Mouse (Mus musculus) CH12.LX (cell line): ENCODE data around the gene Olfr1034. TPM values are rescaled to one million over a fixed set of nuclear protein-coding genes. Genes with fewer than 3 reads are reported as not detected.
"Not testable (repeated sequence)": the region's sequence is repeated elsewhere in the genome, so short reads cannot be mapped to it uniquely, and the experiment has no call there.

Experiments used
- DNase-seq: peaks from one replicate; pipeline ENCODE4 v3.0.0-alpha.2; 2013; ENCODE audit errors: extremely low read depth
- H3K27ac ChIP-seq: 2 replicates; pipeline ENCODE4 v1.5.1; 2012; ENCODE audit warnings: low read depth, mild to moderate bottlenecking, control low read depth, moderate library complexity; ENCODE audit not compliant: insufficient read depth
- H3K27me3 ChIP-seq: replicated peaks from 2 replicates; pipeline ENCODE3; 2012; ENCODE audit warnings: inconsistent platforms
- H3K36me3 ChIP-seq, 2 experiments: replicated peaks in 1 of 2; 2 replicates each; pipeline versions ENCODE3 to v1.6.1; 2012; ENCODE audit warnings: inconsistent platforms in 1 of 2, low read length in 1 of 2, mild to moderate bottlenecking in 1 of 2, mixed read lengths in 1 of 2, moderate library complexity in 1 of 2; ENCODE audit not compliant: control insufficient read depth in 1 of 2, insufficient read depth in 1 of 2
- H3K4me1 ChIP-seq, 2 experiments: 2 replicates each; pipeline ENCODE4 v1.6.1; 2012; ENCODE audit warnings: inconsistent platforms in 1 of 2, moderate library complexity in 1 of 2; ENCODE audit not compliant: insufficient read depth in 2 of 2, control insufficient read depth in 1 of 2
- H3K4me2 ChIP-seq: 2 replicates; pipeline ENCODE4 v1.6.1; 2012; ENCODE audit warnings: low read depth, mild to moderate bottlenecking, control low read depth; ENCODE audit not compliant: poor library complexity, insufficient read depth, severe bottlenecking
- H3K4me3 ChIP-seq, 3 experiments: fragments of 150-350 bp in 1 of 3; sonication (generic) in 1 of 3; replicated peaks in 1 of 3; 2 replicates each; pipeline versions ENCODE3 to v1.5.1; 2011 to 2012; ENCODE audit warnings: low read depth in 2 of 3, low read length in 2 of 3, mild to moderate bottlenecking in 2 of 3, moderate library complexity in 2 of 3, control low read depth in 1 of 3, improper control_type of control experiment in 1 of 3, inconsistent platforms in 1 of 3, mixed read lengths in 1 of 3; ENCODE audit not compliant: poor library complexity in 1 of 3
- H3K79me2 ChIP-seq: replicated peaks from 2 replicates; pipeline ENCODE4 v1.6.1; 2012; ENCODE audit warnings: mild to moderate bottlenecking, moderate library complexity; ENCODE audit not compliant: control insufficient read depth, poor library complexity, insufficient read depth, severe bottlenecking; ENCODE audit errors: extremely low read depth
- H3K9ac ChIP-seq: 2 replicates; pipeline ENCODE4 v1.6.1; 2012; ENCODE audit warnings: low read depth, mild to moderate bottlenecking, control low read depth, moderate library complexity; ENCODE audit not compliant: insufficient read depth
- H3K9me3 ChIP-seq: replicated peaks from 2 replicates; pipeline ENCODE3; 2012; ENCODE audit warnings: low read length, inconsistent platforms, mixed read lengths
- BHLHE40 ChIP-seq: IDR thresholded peaks from 2 replicates; pipeline ENCODE4 v1.6.1; 2011; ENCODE audit warnings: mild to moderate bottlenecking, low read depth, low read length, improper control_type of control experiment
- CHD2 ChIP-seq: IDR thresholded peaks from 2 replicates; pipeline ENCODE4 v1.6.1; 2011; ENCODE audit warnings: low read length, improper control_type of control experiment
- CTCF ChIP-seq, 2 experiments: IDR thresholded peaks in 1 of 2; conservative IDR thresholded peaks in 1 of 2; 2 replicates each; pipeline ENCODE4 v1.5.1; 2011 to 2012; ENCODE audit warnings: low read depth in 2 of 2, low read length in 2 of 2, improper control_type of control experiment in 1 of 2, inconsistent platforms in 1 of 2, mild to moderate bottlenecking in 1 of 2, moderate library complexity in 1 of 2
- E2F4 ChIP-seq: IDR thresholded peaks from 2 replicates; pipeline ENCODE4 v1.6.1; 2011; ENCODE audit warnings: low read depth, low read length, improper control_type of control experiment; ENCODE audit not compliant: insufficient replicate concordance
- ETS1 ChIP-seq: conservative IDR thresholded peaks from 2 replicates; pipeline ENCODE4 v1.6.1; 2012; ENCODE audit warnings: low read depth, mild to moderate bottlenecking, inconsistent platforms, low read length, improper control_type of control experiment, moderate library complexity
- GABPA ChIP-seq: IDR thresholded peaks from 2 replicates; pipeline ENCODE4 v1.6.1; 2012; ENCODE audit warnings: low read depth, low read length, improper control_type of control experiment, inconsistent platforms; ENCODE audit not compliant: insufficient replicate concordance
- HCFC1 ChIP-seq: IDR thresholded peaks from 2 replicates; pipeline ENCODE4 v1.6.1; 2012; ENCODE audit warnings: low read depth, mild to moderate bottlenecking, inconsistent platforms, low read length, improper control_type of control experiment
- KAT2A ChIP-seq: IDR thresholded peaks from 2 replicates; pipeline ENCODE4 v1.6.1; 2012; ENCODE audit warnings: low read length, improper control_type of control experiment, inconsistent platforms; ENCODE audit not compliant: insufficient replicate concordance
- MAFK ChIP-seq: IDR thresholded peaks from 2 replicates; pipeline ENCODE4 v1.6.1; 2011; ENCODE audit warnings: low read length, improper control_type of control experiment; ENCODE audit not compliant: insufficient replicate concordance
- MAX ChIP-seq: IDR thresholded peaks from 2 replicates; pipeline ENCODE4 v1.6.1; 2011; ENCODE audit warnings: low read length, improper control_type of control experiment
- MAZ ChIP-seq: IDR thresholded peaks from 2 replicates; pipeline ENCODE4 v1.6.1; 2012; ENCODE audit warnings: low read depth, mild to moderate bottlenecking, inconsistent platforms, low read length, improper control_type of control experiment, moderate library complexity
- MEF2A ChIP-seq: IDR thresholded peaks from 2 replicates; pipeline ENCODE4 v1.6.1; 2014; ENCODE audit warnings: low read depth, mild to moderate bottlenecking, inconsistent platforms, low read length, improper control_type of control experiment, borderline replicate concordance
- MXI1 ChIP-seq: IDR thresholded peaks from 2 replicates; pipeline ENCODE4 v1.6.1; 2011; ENCODE audit warnings: mild to moderate bottlenecking, low read depth, low read length, improper control_type of control experiment
- NRF1 ChIP-seq: IDR thresholded peaks from 2 replicates; pipeline ENCODE4 v1.6.1; 2014; ENCODE audit warnings: low read depth, mild to moderate bottlenecking, inconsistent platforms, low read length, improper control_type of control experiment, moderate library complexity
- POLR2AphosphoS2 ChIP-seq: IDR thresholded peaks from 2 replicates; pipeline ENCODE4 v1.6.1; 2011; ENCODE audit warnings: low read depth, low read length, improper control_type of control experiment
- RAD21 ChIP-seq: IDR thresholded peaks from 2 replicates; pipeline ENCODE4 v1.6.1; 2011; ENCODE audit warnings: low read depth, mild to moderate bottlenecking, low read length, improper control_type of control experiment, moderate library complexity
- RCOR1 ChIP-seq: conservative IDR thresholded peaks from 2 replicates; pipeline ENCODE4 v1.6.1; 2012; ENCODE audit warnings: low read depth, mild to moderate bottlenecking, inconsistent platforms, low read length, improper control_type of control experiment
- SMC3 ChIP-seq: IDR thresholded peaks from 2 replicates; pipeline ENCODE4 v1.6.1; 2011; ENCODE audit warnings: low read depth, low read length, improper control_type of control experiment
- TBP ChIP-seq: conservative IDR thresholded peaks from 2 replicates; pipeline ENCODE4 v1.6.1; 2011; ENCODE audit warnings: low read depth, low read length, improper control_type of control experiment
- UBTF ChIP-seq: IDR thresholded peaks from 2 replicates; pipeline ENCODE4 v1.6.1; 2012; ENCODE audit warnings: low read depth, mild to moderate bottlenecking, inconsistent platforms, low read length, improper control_type of control experiment, moderate library complexity
- USF2 ChIP-seq: conservative IDR thresholded peaks from 2 replicates; pipeline ENCODE4 v1.6.1; 2011; ENCODE audit warnings: low read depth, low read length, improper control_type of control experiment
- ZC3H11A ChIP-seq: IDR thresholded peaks from 2 replicates; pipeline ENCODE4 v1.6.1; 2012; ENCODE audit warnings: low read depth, mild to moderate bottlenecking, inconsistent platforms, low read length, improper control_type of control experiment
- ZKSCAN1 ChIP-seq: IDR thresholded peaks from 2 replicates; pipeline ENCODE4 v1.6.1; 2012; ENCODE audit warnings: low read depth, inconsistent platforms, low read length, improper control_type of control experiment, borderline replicate concordance
- ZNF384 ChIP-seq: IDR thresholded peaks from 2 replicates; pipeline ENCODE4 v1.6.1; 2012; ENCODE audit warnings: low read depth, low read length, improper control_type of control experiment, inconsistent platforms
- dilution Hi-C: fragments of 300-500 bp; cut with MboI; formaldehyde crosslinking; loops from 2 replicates; pipeline ENCODE4 v1.14.3; 2020; ENCODE audit warnings: low sequenced_read_pairs; ENCODE audit not compliant: extremely low pct_unique_long_range_greater_than_20kb, extremely low pct_ligation_motif_present
- in situ Hi-C: fragments of 300-500 bp; cut with MboI; formaldehyde crosslinking; loops from 3 replicates; pipeline ENCODE4 v1.14.3; 2019; ENCODE audit warnings: low sequenced_read_pairs, low pct_ligation_motif_present, low pct_unique_long_range_greater_than_20kb, mixed read lengths
- polyA plus RNA-seq: library from polyadenylated mRNA; unstranded; fragments of >175 nt; gene quantifications from 2 replicates; pipeline ENCODE4 v1.2.1, GENCODE M21; 2012; ENCODE audit warnings: low read depth; ENCODE audit not compliant: insufficient read length
- total RNA-seq, 2 experiments: library from RNA; depleted of rRNA; stranded (reverse); fragments of 300-350 nt in 1 of 2; fragments of >200 nt in 1 of 2; gene quantifications; 2 replicates each; pipeline ENCODE4 v1.2.3; 2012 to 2014

Olfr1034 gene
- total RNA-seq (2012; rRNA removed) (not detected in 2 replicates), total RNA-seq (2014; rRNA removed) (not detected in 2 replicates), polyA plus RNA-seq (not detected in 2 replicates)

- Histone ChIP-seq H3K4me1 (no peaks in the 10 kb centered on the region), H3K27ac (no peak within 1 kb of the TSS), H3K4me3 (no peak within 1 kb of the TSS), H3K9me3 (no peaks in the 10 kb centered on the region), H3K27me3 (no peaks in the 10 kb centered on the region), H3K36me3 (no peaks in the 10 kb centered on the region), H3K4me2 (no peak within 1 kb of the TSS), H3K9ac (no peak within 1 kb of the TSS), H3K79me2 (no peaks in the 10 kb centered on the region)
- TF ChIP-seq CHD2 (no peak), ZNF384 (no peak), CTCF (conservative IDR thresholded peaks at IDR 0.05 in 1 of 2, IDR thresholded peaks at IDR 0.05 in 1 of 2; ENCODE audit: low read depth in 2 of 2, low read length in 2 of 2) (no peak), NRF1 (no peak), MXI1 (no peak), POLR2AphosphoS2 (no peak), ZC3H11A (no peak), UBTF (no peak), E2F4 (no peak), MEF2A (no peak), KAT2A (no peak), ETS1 (no peak), HCFC1 (no peak), TBP (no peak), USF2 (no peak), SMC3 (no peak), MAX (no peak), RAD21 (no peak), RCOR1 (no peak), BHLHE40 (no peak)
- in situ Hi-C loops: no loop called here
- DNase-seq: no peak
- dilution Hi-C loops: no loop called here
These were observed at the start of gene Olfr1034 for GRCm38 (mm10) chr2:86045561-86045960. TSS of gene Olfr1034 (plus strand) at chr2:86045861.

GRCm38 (mm10) chr2:86005240-86005639, 40.4 kb upstream of the Olfr1034 start, which contains the start of gene Olfr1032:
TSS of gene Olfr1032 (plus strand) at chr2:86005540.
- no peaks in the 10 kb centered on the region for H3K27me3 ChIP-seq
- no peaks in the 10 kb centered on the region for H3K79me2 ChIP-seq
- no peak within 1 kb of the TSS for H3K4me2 ChIP-seq
- dilution Hi-C loops (no loop called here), in situ Hi-C loops (no loop called here)
- H3K27ac ChIP-seq: no peak within 1 kb of the TSS
- no peak within 1 kb of the TSS for H3K4me3 ChIP-seq
- no peaks in the 10 kb centered on the region for H3K36me3 ChIP-seq
- H3K9ac ChIP-seq: no peak within 1 kb of the TSS
- no peak for DNase-seq
- peaks cover 5% of the 10 kb centered on the region for H3K9me3 ChIP-seq
- no peaks in the 10 kb centered on the region for H3K4me1 ChIP-seq
- no peak for TF ChIP-seq GABPA
- TF ChIP-seq MAZ: no peak
- no peak for TF ChIP-seq NRF1
- no peak for TF ChIP-seq ZNF384
- no peak for TF ChIP-seq UBTF
- TF ChIP-seq ZKSCAN1: no peak
- TF ChIP-seq MAFK: no peak
- no peak for TF ChIP-seq MEF2A
- TF ChIP-seq HCFC1: no peak
- TF ChIP-seq RAD21: no peak
- TF ChIP-seq BHLHE40: no peak
- TF ChIP-seq POLR2AphosphoS2: no peak

- H3K9me3 ChIP-seq, DNase-seq, H3K79me2 ChIP-seq, dilution Hi-C loops, H3K27me3 ChIP-seq, in situ Hi-C loops, H3K9ac ChIP-seq, H3K27ac ChIP-seq, H3K4me1 ChIP-seq, H3K4me2 ChIP-seq, H3K4me3 ChIP-seq, H3K36me3 ChIP-seq: not testable (repeated sequence)
These were observed 25.3 kb upstream of the Olfr1034 start, which contains the start of gene Olfr1033 for GRCm38 (mm10) chr2:86020406-86020805. TSS of gene Olfr1033 (plus strand) at chr2:86020633.
